ENCODE assay signal across 8 mouse cellular contexts in genomic region chr7:145031275-145031674, GRCm38 (mm10).
DNase-seq lines count a peak whose midpoint lies in the region; ATAC-seq and TF ChIP-seq lines count a peak whose summit lies in the region.

No protein-coding gene starts in this region.

- no peaks in the 10 kb centered on the region for H3K9me3 ChIP-seq in E14TG2a.4 (ENCODE audit: low read length)
- H3K9me3 ChIP-seq in heart, postnatal 0 days (replicated peaks; ENCODE audit: control insufficient read depth, low read length), result no peaks in the 10 kb centered on the region
- no peaks in the 10 kb centered on the region for H3K9me3 ChIP-seq in liver, embryonic 16.5 days (replicated peaks; ENCODE audit: control insufficient read depth, low read length)

- H3K9ac ChIP-seq in heart, postnatal 0 days (replicated peaks; ENCODE audit: low read depth, low read length), result no peak overlapping the region
- H3K9ac ChIP-seq in liver, embryonic 16.5 days (ENCODE audit: low read depth, low read length), result no peak overlapping the region

- DNase-seq in embryo, embryonic 10.5 days (ENCODE audit: low spot score), result peak; percentile 36
- no peak for DNase-seq in embryo, embryonic 10 days (ENCODE audit: low spot score)
- DNase-seq in heart, postnatal 0 days (ENCODE audit: low spot score), result no peak
- DNase-seq in right cerebral cortex, adult 18-20 months, result no peak
- no peak for DNase-seq in testis, postnatal 14 days (ENCODE audit: low spot score)
- no peak for DNase-seq in left cerebral cortex, postnatal 10 days (ENCODE audit: extremely low spot score in 1 of 2, low spot score in 2 of 2)

- intact Hi-C loops in left cerebral cortex, postnatal 10 days (cut with DNase I), result no loop called here

- 23% methylated on average over 7 of the region's 7 CpGs for WGBS in heart, postnatal 0 days
- 20% methylated on average over 7 of the region's 7 CpGs for WGBS in liver, embryonic 16.5 days (ENCODE audit: insufficient replicate concordance)

- H3K4me1 ChIP-seq in E14TG2a.4 (replicated peaks; ENCODE audit: low read depth, low read length), result peaks cover 73% of the 10 kb centered on the region
- no peaks in the 10 kb centered on the region; the same call in 1 of the 2 replicates for H3K4me1 ChIP-seq in heart, postnatal 0 days (ENCODE audit: control insufficient read depth, insufficient read depth)
- H3K4me1 ChIP-seq in liver, embryonic 16.5 days (ENCODE audit: control insufficient read depth, low read depth, low read length), result peaks cover 4% of the 10 kb centered on the region

- H3K27me3 ChIP-seq in E14TG2a.4 (ENCODE audit: insufficient read depth, low read length), result peaks cover 45% of the 10 kb centered on the region
- H3K27me3 ChIP-seq in heart, postnatal 0 days (ENCODE audit: control insufficient read depth, insufficient read depth, low read length), result no peaks in the 10 kb centered on the region
- H3K27me3 ChIP-seq in liver, embryonic 16.5 days (ENCODE audit: control insufficient read depth, insufficient read depth, low read depth, low read length), result no peaks in the 10 kb centered on the region; the same call in 1 of the 2 replicates

- H3K4me2 ChIP-seq in heart, postnatal 0 days (ENCODE audit: low read depth, low read length), result peak overlapping the region; percentile 56
- H3K4me2 ChIP-seq in liver, embryonic 16.5 days (ENCODE audit: low read depth, low read length), result peak overlapping the region; percentile 59

- ATAC-seq in heart, postnatal 0 days (ENCODE audit: insufficient read depth, low read depth), result no peak
- no peak for ATAC-seq in liver, embryonic 16.5 days (ENCODE audit: low read depth)

- no peak for TF ChIP-seq CTCF in E14TG2a.4 (conservative IDR thresholded peaks at IDR 0.05; ENCODE audit: low read length)
- no peak for TF ChIP-seq CTCF in heart, postnatal 0 days (IDR thresholded peaks at IDR 0.05; ENCODE audit: low read depth)

- no peak overlapping the region for H3K27ac ChIP-seq in heart, postnatal 0 days (ENCODE audit: low read depth)
- no peak overlapping the region for H3K27ac ChIP-seq in liver, embryonic 16.5 days (ENCODE audit: low read length)

- H3K4me3 ChIP-seq in E14TG2a.4 (replicated peaks; ENCODE audit: low read length), result peak overlapping the region; percentile 55
- H3K4me3 ChIP-seq in heart, postnatal 0 days (ENCODE audit: low read depth, low read length), result peak overlapping the region; percentile 15
- H3K4me3 ChIP-seq in liver, embryonic 16.5 days (ENCODE audit: low read depth, low read length), result peak overlapping the region; percentile 12; the same call in 1 of the 2 replicates

- H3K36me3 ChIP-seq in E14TG2a.4 (ENCODE audit: insufficient read depth, low read length), result no peaks in the 10 kb centered on the region
- no peaks in the 10 kb centered on the region for H3K36me3 ChIP-seq in heart, postnatal 0 days (replicated peaks; ENCODE audit: control insufficient read depth, insufficient read depth, low read length)
- H3K36me3 ChIP-seq in liver, embryonic 16.5 days (ENCODE audit: control insufficient read depth, insufficient read depth), result no peaks in the 10 kb centered on the region

- no peak for TF ChIP-seq EP300 in heart, postnatal 0 days (IDR thresholded peaks at IDR 0.05; ENCODE audit: low read depth)
